Mouse (Mus musculus): Measurements from ENCODE around the gene Fbn1.

DNA sequence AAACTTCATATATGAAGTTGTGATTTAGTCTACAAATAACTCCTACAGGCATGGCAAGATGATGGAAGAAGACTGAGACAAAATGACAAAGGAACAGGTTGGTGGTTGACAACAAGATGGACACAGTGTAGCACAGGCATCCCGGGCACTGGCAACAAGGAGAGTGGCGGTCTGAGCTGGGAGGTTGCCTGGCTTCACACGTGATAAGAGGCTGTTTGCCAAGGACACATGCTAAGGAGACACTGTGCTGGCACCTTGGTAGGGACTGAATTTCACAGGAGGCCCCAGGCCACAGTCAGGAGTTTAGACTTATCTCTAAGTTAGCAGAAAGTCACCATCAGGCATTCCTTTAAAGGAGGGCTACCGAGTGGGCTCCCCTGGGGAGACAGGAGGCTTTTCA lies 88.1 kb downstream of the Fbn1 start:
- TF ChIP-seq CTCF (IDR thresholded peaks at IDR 0.05; ENCODE audit: low read depth) (no peak), EP300 (IDR thresholded peaks at IDR 0.05; ENCODE audit: low read depth) (no peak)

Data from liver, embryonic 14.5 days (tissue).